Mouse (Mus musculus): ENCODE results near the gene Gm12185.
"Not testable (repeated sequence)": the region's sequence is repeated elsewhere in the genome, so short reads cannot be mapped to it uniquely, and the experiment has no call there.

DNA sequence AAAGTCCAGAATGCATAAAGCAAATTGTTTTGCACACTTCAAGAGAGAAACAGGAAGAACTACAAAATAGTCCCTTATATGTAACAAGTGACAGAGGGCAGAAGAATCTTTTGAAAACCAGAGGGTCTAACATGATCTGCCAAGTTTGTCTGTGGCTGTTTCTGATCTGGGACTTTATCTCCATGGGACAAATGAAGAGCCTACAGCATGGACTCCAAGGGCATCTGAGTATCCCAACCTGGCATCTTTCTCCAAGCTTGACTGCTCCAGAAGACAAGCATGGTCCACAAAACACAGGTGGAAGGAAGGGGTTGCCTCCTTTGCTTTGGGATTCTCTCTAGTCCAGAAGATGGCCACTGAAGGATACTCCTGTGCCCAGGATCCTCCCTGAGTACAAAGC, 65.6 kb downstream of the Gm12185 start:
- not testable (repeated sequence) for TF ChIP-seq POLR2A (IDR thresholded peaks at IDR 0.05; ENCODE audit: extremely low read depth, insufficient read depth, low read length); CTCF (IDR thresholded peaks at IDR 0.05; ENCODE audit: low read depth, low read length)
